23 mouse cellular contexts compared by ENCODE assay signal in the genomic region with DNA sequence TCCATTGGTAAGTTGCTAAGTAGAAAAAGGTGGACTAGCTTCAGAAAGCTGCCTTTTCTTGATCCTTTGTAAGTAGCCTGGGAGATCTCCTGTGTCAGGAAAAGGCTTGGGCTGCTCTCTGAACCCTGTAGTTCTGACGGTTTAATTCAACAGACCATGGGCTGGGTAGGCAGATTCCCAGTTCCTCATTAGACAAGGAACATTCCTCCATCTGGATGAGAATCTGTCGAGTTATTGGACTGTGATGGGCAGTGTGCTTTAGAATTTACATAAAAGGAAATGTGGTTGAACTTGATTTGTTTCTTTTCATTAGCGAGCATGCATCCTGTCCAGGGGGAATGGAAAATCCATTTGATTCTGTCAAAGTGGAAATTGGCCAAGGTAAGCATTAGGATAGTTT.
A peak's percentile ranks its signal among the peaks of the same experiment; 100 is the strongest.
DNase-seq lines count a peak whose midpoint lies in the region; ATAC-seq and TF ChIP-seq lines count a peak whose summit lies in the region.
"Had no signal": no experiment of that assay in that cellular context is flagged by ENCODE, and none has a peak within 500 bp of the region (broad histone marks: within the 10 kb centered on the region; RNA-seq: fewer than 3 reads in every experiment).

No protein-coding gene starts in this region.

- peak; percentile 25 for DNase-seq in cerebellum, adult 9-10 months
- no peak for DNase-seq in cerebellum, adult 11-12 months
- peak; percentile 11 for DNase-seq in heart, postnatal 0 days (ENCODE audit: low spot score)
- DNase-seq in heart, adult 11 months, result no peak
- peak; percentile 29 for DNase-seq in Muller cell, postnatal 12 days (ENCODE audit: inconsistent ontology term)
- no peak for DNase-seq in adrenal gland, adult 8-10 months
- DNase-seq: adrenal gland, postnatal 14 days; cerebellum, adult 18-20 months; cerebellum, adult 9-11 months; cerebellum, postnatal 25 days; forebrain, postnatal 0 days; gastrocnemius, adult 2 months; gastrocnemius, postnatal 14 days; kidney, adult 2 months had no signal

- no peak for ATAC-seq in heart, embryonic 13.5 days (ENCODE audit: extremely low read depth, insufficient number of reproducible peaks, low FRiP score, low TSS enrichment)
- no peak for ATAC-seq in heart, embryonic 11.5 days (replicated peaks; ENCODE audit: insufficient number of reproducible peaks, low FRiP score, low TSS enrichment)
- ATAC-seq in heart, postnatal 0 days (ENCODE audit: insufficient read depth, low read depth), result no peak
- ATAC-seq: forebrain, embryonic 14.5 days; forebrain, postnatal 0 days; intestine, postnatal 0 days; Patski had no signal

- H3K27ac ChIP-seq in heart, embryonic 13.5 days (replicated peaks), result peak overlapping the region; percentile 36
- H3K27ac ChIP-seq in heart, embryonic 11.5 days (ENCODE audit: low read depth, low read length), result no peak overlapping the region
- H3K27ac ChIP-seq in heart, postnatal 0 days (ENCODE audit: low read depth), result no peak overlapping the region
- H3K27ac ChIP-seq: embryonic facial prominence, embryonic 12.5 days; embryonic facial prominence, embryonic 15.5 days; gastrocnemius, adult 2 months; hindbrain, embryonic 12.5 days; hindbrain, embryonic 15.5 days had no signal

- H3K4me3 ChIP-seq in heart, embryonic 13.5 days, result no peak overlapping the region
- H3K4me3 ChIP-seq in heart, embryonic 11.5 days (ENCODE audit: low read depth, low read length), result no peak overlapping the region
- no peak overlapping the region for H3K4me3 ChIP-seq in heart, postnatal 0 days (ENCODE audit: low read depth, low read length)
- H3K4me3 ChIP-seq: embryonic facial prominence, embryonic 12.5 days; embryonic facial prominence, embryonic 15.5 days; gastrocnemius, adult 2 months; hindbrain, embryonic 12.5 days; hindbrain, embryonic 15.5 days had no signal

- H3K4me2 ChIP-seq in heart, embryonic 13.5 days, result no peak overlapping the region
- no peak overlapping the region for H3K4me2 ChIP-seq in heart, embryonic 11.5 days
- H3K4me2 ChIP-seq in heart, postnatal 0 days (ENCODE audit: low read depth, low read length), result no peak overlapping the region
- H3K4me2 ChIP-seq: embryonic facial prominence, embryonic 12.5 days; embryonic facial prominence, embryonic 15.5 days; hindbrain, embryonic 12.5 days; hindbrain, embryonic 15.5 days had no signal

- WGBS in heart, embryonic 13.5 days, result 63% methylated on average over 3 of the region's 3 CpGs
- 64% methylated on average over 3 of the region's 3 CpGs for WGBS in heart, embryonic 11.5 days (ENCODE audit: insufficient replicate concordance)
- 49% methylated on average over 3 of the region's 3 CpGs for WGBS in heart, postnatal 0 days

- no peaks in the 10 kb centered on the region for H3K9me3 ChIP-seq in heart, embryonic 13.5 days
- H3K9me3 ChIP-seq in heart, embryonic 11.5 days (replicated peaks; ENCODE audit: control insufficient read depth, low read length), result no peaks in the 10 kb centered on the region
- H3K9me3 ChIP-seq in heart, postnatal 0 days (replicated peaks; ENCODE audit: control insufficient read depth, low read length), result no peaks in the 10 kb centered on the region
- H3K9me3 ChIP-seq: embryonic facial prominence, embryonic 12.5 days; embryonic facial prominence, embryonic 15.5 days; hindbrain, embryonic 12.5 days; hindbrain, embryonic 15.5 days had no signal

- no peak overlapping the region for H3K9ac ChIP-seq in heart, embryonic 13.5 days
- no peak overlapping the region for H3K9ac ChIP-seq in heart, embryonic 11.5 days (ENCODE audit: low read depth, low read length)
- H3K9ac ChIP-seq in heart, postnatal 0 days (replicated peaks; ENCODE audit: low read depth, low read length), result no peak overlapping the region
- H3K9ac ChIP-seq: embryonic facial prominence, embryonic 12.5 days; embryonic facial prominence, embryonic 15.5 days; forebrain, postnatal 0 days; hindbrain, embryonic 12.5 days; hindbrain, embryonic 15.5 days had no signal

- no peak for TF ChIP-seq CTCF in heart, postnatal 0 days (IDR thresholded peaks at IDR 0.05; ENCODE audit: low read depth)

- no peaks in the 10 kb centered on the region for H3K36me3 ChIP-seq in heart, embryonic 13.5 days
- no peaks in the 10 kb centered on the region for H3K36me3 ChIP-seq in heart, embryonic 11.5 days (ENCODE audit: control insufficient read depth, insufficient read depth, low read length)
- H3K36me3 ChIP-seq in heart, postnatal 0 days (replicated peaks; ENCODE audit: control insufficient read depth, insufficient read depth, low read length), result no peaks in the 10 kb centered on the region
- H3K36me3 ChIP-seq: embryonic facial prominence, embryonic 12.5 days; embryonic facial prominence, embryonic 15.5 days; hindbrain, embryonic 12.5 days; hindbrain, embryonic 15.5 days had no signal

- no peaks in the 10 kb centered on the region for H3K27me3 ChIP-seq in heart, embryonic 13.5 days (replicated peaks)
- H3K27me3 ChIP-seq in heart, embryonic 11.5 days (ENCODE audit: control insufficient read depth, insufficient read depth, low read length), result no peaks in the 10 kb centered on the region
- H3K27me3 ChIP-seq in heart, postnatal 0 days (ENCODE audit: control insufficient read depth, insufficient read depth, low read length), result no peaks in the 10 kb centered on the region
- H3K27me3 ChIP-seq: embryonic facial prominence, embryonic 12.5 days; embryonic facial prominence, embryonic 15.5 days; hindbrain, embryonic 12.5 days; hindbrain, embryonic 15.5 days; Patski had no signal

- no peak for TF ChIP-seq EP300 in heart, postnatal 0 days (IDR thresholded peaks at IDR 0.05; ENCODE audit: low read depth)

- no peaks in the 10 kb centered on the region for H3K4me1 ChIP-seq in heart, embryonic 13.5 days
- H3K4me1 ChIP-seq in heart, embryonic 11.5 days (ENCODE audit: control insufficient read depth, insufficient read depth, low read length), result no peaks in the 10 kb centered on the region
- H3K4me1 ChIP-seq in heart, postnatal 0 days (ENCODE audit: control insufficient read depth, insufficient read depth), result no peaks in the 10 kb centered on the region
- H3K4me1 ChIP-seq: embryonic facial prominence, embryonic 12.5 days; embryonic facial prominence, embryonic 15.5 days; hindbrain, embryonic 12.5 days; hindbrain, embryonic 15.5 days had no signal

Comparison
In these comparisons a context has a peak if more than half of its experiments do, and no peak if none do; other contexts are left out.
1. DNase-seq: peak in cerebellum, adult 9-10 months (single experiment), heart, postnatal 0 days (single experiment) and Muller cell, postnatal 12 days (single experiment); none in cerebellum, adult 11-12 months (single experiment), heart, adult 11 months (single experiment) and adrenal gland, adult 8-10 months (single experiment).